Mouse (Mus musculus): Measurements from ENCODE around the gene Reg4.

The Reg4 gene

DNA sequence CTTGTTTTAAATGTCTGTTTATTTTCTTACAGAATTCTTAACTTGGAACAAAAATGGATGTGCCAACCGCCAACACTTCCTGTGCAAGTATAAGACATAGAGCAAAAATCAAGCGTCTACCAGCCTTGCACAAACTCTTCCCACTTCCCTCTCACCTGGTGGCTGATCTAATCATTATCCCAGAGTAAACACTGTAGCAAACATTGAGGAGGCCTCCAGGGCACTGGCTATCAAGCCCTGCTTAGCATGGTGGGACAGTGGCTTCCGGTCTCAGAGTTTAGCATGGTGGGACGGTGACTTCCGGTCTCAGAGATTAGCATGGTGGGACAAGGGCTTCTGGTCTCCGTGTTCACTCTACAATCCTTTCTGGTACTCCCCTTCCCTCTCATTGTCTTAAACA is 14.3 kb downstream of the Reg4 start:
- DNase-seq (ENCODE audit: low read depth, low spot score) = no peak

- DNase-seq (ENCODE audit: low read depth, low spot score) = no peak
Observed at GRCm38 (mm10) chr3:98237240-98237639, 15.3 kb downstream of the Reg4 start.

DNA sequence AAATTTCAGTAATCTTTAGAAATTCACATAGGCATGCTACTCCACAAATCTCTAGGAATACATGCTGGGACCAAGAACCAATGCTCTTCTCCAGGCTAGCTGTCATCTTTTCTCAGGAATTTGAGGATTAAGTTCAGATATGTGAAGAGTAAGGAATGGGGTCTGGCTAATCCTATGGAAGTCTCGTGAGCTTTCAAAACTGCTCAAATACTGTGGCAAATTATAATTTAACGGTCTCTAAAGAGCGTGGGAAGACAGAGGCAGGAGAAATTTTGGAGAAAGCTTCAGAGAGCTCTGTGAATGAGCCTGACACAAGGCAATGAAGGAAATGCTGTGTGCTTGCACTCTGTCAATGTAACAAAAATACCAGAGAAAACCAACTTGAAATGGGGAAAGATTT is 16.2 kb downstream of the Reg4 start:
- DNase-seq (ENCODE audit: low read depth, low spot score) = no peak

DNA sequence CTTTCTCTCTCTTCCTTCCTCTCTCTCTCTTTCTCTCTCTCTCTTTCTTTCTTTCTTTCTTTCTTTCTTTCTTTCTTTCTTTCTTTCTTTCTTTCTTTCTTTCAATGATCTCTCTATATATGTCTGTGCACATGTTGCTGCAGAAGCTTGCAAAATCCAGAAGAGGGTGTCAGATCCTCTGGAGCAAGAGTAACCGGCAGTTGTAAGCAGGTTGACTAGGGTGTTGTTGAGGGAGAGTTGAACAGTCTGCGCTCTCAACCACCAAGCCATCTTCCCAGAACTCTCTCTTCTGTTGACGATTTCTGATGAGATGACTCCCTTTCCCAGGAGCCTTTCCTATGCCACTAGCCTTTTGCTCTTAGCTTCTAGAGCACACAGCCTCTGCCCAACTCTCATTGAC is 20.1 kb downstream of the Reg4 start:
- DNase-seq (ENCODE audit: low read depth, low spot score) = no peak

DNA sequence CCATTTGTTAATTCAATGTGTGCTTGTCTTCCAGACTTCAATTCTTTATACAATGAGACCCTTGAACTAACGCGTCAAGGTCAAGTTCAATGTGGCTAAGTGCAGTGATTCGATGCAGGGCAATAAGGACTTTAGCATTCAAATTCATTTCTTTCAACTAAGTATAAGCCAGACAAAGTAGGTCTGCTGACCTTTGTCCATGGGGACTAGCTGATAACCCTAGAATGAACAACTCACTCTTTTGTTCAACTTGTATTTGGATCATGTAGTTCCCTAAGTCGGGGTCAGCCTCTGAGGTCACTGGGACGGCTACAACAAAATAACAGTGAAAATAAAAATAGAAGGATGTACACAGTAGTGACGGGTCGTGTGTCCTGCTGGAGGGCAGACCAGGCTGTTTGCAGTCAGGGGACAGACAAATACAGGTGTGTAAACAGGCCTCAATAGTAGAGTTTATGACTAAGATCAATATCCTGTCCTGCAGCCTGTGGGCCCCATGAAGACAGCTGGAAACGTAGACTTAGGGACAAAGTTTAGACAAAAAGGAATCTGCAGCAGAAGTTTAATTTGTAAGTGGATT is 20.6 kb downstream of the Reg4 start:
- no peak for DNase-seq (ENCODE audit: low read depth, low spot score)

DNA sequence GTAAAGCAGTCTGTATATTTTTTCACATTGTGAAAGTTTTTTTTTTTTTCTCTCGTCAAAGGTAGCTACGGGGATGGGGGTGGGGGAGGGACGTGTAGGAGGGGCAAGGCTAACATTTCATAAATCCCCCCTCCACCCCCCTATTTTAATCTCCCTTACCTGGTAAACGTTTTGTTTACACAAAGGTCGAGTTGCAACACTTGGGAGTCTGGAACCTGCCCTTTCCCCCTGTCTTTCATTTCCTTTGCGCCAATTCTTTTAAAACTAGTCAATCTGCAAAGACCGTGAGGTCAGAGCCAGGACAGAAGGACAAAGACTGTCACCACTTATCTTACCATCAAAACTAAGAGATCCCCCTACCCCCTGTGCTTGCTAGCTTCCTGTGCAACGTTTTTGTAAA is 23.9 kb downstream of the Reg4 start:
- no peak for DNase-seq (ENCODE audit: low read depth, low spot score)

GRCm38 (mm10) chr3:98246985-98247751 is 25.2 kb downstream of the Reg4 start:
- no peak for DNase-seq (ENCODE audit: low read depth, low spot score)

- DNase-seq (ENCODE audit: low read depth, low spot score) = no peak
Observed at GRCm38 (mm10) chr3:98249378-98249777, 27.4 kb downstream of the Reg4 start.

DNA sequence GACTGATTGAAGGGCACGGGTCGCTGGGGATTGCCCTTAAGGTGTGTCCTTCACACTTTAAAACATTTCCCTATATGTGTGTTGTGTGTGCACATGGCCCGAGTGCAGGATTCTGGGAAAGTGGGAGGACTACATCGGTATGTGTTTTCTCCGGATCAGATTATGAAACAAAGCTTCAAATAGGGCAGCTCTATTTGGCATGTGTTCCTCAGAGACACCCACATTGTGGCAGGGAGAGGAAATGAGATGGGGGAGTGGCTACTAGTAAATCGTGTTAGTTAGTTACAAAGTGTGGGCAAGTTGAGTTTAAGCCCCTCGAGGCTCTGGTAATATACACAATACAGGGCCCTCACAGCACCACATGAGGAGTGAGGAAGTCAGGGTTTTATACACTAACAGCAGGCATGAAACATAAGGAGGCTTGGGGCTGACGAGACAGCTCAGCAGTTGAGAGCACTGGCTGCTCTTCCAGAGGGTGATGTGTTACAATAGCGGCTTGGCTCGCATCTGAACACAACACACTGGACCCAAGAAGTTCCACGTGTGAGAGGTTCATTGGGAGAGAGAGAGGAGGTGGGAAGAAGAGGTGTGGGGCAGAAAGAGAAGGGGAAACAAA is 28.0 kb downstream of the Reg4 start:
- no peak for DNase-seq (ENCODE audit: low read depth, low spot score)

GRCm38 (mm10) chr3:98254059-98254458 is 32.1 kb downstream of the Reg4 start:
- no peak for DNase-seq (ENCODE audit: low read depth, low spot score)

DNA sequence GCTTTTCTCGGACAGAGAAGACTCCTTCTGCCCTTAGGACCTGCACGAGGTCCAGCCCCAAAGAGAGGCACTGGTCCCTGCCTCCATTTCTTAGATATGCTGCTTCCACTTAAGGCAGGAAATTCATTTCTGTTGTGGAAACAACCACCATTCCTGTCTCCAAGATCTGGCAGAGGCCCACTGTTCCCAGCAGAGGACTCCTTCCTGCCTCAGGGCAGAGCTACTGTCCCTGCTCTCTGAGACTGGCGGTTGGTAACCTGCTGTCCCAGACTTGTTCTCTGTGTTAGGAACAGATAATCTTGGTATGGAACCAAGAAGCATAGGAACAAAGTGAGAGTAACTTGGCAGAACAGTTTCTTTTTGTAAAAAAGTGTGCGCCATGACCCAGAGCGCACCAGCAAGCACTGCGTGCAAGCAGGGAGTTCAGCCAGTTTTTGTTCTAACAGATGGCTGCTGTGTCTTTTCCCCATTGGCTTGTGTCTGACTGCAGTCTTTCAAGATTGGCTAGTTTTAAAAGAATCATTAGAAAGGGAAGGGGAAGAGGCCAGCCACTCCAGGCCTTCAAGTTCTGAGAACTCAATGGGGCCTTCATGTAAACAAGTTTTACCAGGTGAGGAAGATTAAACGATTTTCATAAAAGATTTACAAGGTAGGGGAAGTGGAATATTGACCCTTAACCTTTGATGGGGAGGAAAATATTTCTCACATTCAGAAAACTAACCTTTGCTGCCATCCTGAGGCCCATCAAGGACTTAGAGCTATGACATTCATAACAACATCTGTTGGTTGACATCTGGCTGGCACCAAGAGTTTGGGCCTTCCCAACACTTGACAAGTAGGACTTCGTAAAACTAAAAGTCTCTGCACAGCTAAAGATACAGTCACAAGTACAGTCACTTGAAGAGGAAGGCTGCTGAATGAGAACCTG is 33.0 kb downstream of the Reg4 start:
- DNase-seq (ENCODE audit: low read depth, low spot score) = no peak

- no peak for DNase-seq (ENCODE audit: low read depth, low spot score)
Observed at GRCm38 (mm10) chr3:98258723-98259122, 36.8 kb downstream of the Reg4 start.

- DNase-seq (ENCODE audit: low read depth, low spot score) = peak; percentile 62
Observed at GRCm38 (mm10) chr3:98259271-98259751, 37.4 kb downstream of the Reg4 start.

GRCm38 (mm10) chr3:98260534-98260933 is 38.6 kb downstream of the Reg4 start:
- no peak for DNase-seq (ENCODE audit: low read depth, low spot score)

GRCm38 (mm10) chr3:98261415-98261814 is 39.5 kb downstream of the Reg4 start:
- no peak for DNase-seq (ENCODE audit: low read depth, low spot score)

- DNase-seq (ENCODE audit: low read depth, low spot score) = no peak
Observed at GRCm38 (mm10) chr3:98262133-98262532, 40.2 kb downstream of the Reg4 start.

GRCm38 (mm10) chr3:98267249-98267651 is 45.3 kb downstream of the Reg4 start:
- DNase-seq (ENCODE audit: low read depth, low spot score) = no peak

GRCm38 (mm10) chr3:98273623-98274398 is 51.9 kb downstream of the Reg4 start:
- DNase-seq (ENCODE audit: low read depth, low spot score) = no peak

DNA sequence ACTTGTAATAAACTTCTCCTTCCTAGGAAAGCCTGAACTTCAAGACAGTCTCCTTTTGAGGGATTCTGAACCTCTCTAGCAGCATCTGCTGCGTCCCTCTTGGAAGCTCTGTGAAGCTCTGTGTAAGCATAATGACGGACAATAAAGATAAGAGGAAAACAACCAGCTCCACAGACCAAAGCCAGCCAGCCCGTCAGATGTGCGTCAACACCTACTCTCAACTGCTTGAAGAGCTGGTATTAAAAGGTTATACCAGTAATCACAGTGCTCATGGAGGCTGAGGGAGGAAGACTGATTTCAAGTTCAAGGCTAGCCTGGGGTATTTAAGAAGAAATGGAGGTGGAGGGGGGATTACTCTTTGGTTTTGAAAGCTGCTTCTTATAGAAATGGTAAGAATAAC is 57.7 kb downstream of the Reg4 start:
- no peak for DNase-seq (ENCODE audit: low read depth, low spot score)

DNA sequence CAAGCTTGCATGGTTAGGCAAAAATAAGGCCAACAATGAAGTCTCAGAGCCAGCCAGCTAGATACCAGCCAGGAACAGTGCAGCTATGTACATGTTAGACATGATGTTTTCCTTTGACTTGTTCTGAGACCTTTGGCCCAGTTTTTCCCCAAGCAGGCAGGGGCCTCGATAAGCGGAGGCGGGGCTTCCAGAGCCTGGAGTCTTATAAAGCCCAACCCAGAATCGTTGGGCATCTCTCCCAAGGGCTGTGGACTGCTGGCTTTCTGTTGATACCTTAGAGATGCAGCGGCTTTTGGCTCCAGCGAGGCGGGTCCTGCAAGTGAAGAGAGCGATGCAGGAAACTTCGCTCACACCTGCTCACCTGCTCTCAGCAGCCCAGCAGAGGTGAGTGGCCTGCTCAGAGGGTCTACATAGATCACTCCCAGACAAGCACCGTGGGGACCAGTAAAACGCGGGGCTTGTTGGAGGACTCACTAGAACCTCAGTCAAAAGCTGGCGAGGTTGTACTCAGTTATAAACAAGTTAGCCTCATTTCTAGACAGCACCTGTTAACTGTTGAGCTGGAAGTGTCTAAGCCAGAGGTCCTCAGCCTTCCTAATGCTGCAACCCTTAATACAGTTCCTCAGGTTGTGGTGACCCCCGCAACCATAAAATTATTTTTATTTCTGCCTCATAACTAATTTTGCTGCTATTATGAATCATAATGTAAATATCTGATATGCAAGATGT is 58.4 kb downstream of the Reg4 start, which contains the start of gene Hmgcs2:
Hmgcs2 (plus strand) TSS at position 232 of the 729 bp plus-strand sequence.
- no peak for DNase-seq (ENCODE audit: low read depth, low spot score)

All from telencephalon, adult 2 months (tissue).